Mouse (Mus musculus): ENCODE data around the gene Pofut1. TPM values are rescaled to one million over a fixed set of nuclear protein-coding genes. Genes with fewer than 3 reads are reported as not detected.
"Not testable (repeated sequence)": the region's sequence is repeated elsewhere in the genome, so short reads cannot be mapped to it uniquely, and the experiment has no call there.

Pofut1 gene
- total RNA-seq, 2 experiments from 2014 or later, result 7.3 to 9.5 TPM

DNA sequence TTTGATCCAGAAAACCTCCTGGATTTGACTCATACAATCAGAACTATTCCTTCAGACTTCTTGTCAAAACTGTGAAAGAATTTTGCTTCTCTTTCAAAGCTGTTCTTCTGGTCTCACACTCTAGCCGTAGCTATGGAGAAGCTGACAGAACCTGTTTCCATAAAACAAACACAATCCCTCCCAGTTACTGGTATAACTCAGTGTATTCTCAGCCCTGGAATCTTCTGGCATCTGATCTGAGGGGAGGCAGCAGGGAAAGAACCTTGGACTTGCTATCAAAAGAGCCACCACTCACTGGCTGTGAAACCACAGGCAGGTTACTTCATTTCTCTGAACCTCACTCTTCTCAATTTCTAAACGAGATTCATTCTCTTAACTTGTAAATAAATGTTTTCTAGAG lies 2.9 kb upstream of the Pofut1 start:
- no peak for DNase-seq (ENCODE audit: low spot score)

DNA sequence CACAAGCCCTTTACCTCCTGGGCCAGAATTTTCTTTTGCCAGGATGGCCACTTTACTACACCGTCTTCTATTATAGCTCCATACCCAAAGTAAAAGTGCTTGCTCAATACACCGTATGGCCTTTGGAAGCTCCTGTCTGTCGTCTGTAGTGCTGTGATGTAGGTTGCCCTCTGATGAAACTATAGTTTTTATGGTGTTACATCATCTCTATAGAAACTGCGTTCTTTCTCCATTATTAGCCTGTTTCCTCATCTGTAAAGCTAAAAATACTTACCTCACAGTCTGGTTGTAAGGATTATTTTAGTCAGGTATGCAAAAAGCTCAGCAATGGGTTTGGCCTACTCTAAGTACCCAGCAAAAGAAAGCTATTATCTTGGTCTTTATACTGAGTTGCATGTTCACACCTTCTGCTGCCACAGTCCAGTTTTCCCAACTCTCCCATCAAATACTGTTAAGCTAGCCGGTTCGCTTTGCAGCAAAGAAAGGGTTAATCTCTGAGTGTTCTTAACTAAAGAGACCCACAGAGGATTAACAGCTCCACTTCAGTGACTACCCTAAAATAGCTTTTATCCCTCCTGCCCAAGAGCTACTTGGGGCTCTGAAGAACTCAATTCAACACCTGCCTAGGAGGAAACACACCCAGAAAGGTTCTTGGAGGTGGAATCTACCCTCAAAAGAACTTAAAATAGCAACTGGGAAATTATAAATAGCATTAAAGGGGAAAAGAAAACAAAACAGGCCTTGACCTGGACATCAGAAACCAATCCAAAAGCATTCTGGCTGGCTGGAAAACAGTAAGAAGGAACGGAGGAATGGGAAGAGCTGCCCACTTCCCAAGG lies 2.1 kb upstream of the Pofut1 start:
- no peak for DNase-seq (ENCODE audit: low spot score)

GRCm38 (mm10) chr2:153239860-153240480 lies 1.4 kb upstream of the Pofut1 start:
- DNase-seq (ENCODE audit: low spot score), result no peak

DNA sequence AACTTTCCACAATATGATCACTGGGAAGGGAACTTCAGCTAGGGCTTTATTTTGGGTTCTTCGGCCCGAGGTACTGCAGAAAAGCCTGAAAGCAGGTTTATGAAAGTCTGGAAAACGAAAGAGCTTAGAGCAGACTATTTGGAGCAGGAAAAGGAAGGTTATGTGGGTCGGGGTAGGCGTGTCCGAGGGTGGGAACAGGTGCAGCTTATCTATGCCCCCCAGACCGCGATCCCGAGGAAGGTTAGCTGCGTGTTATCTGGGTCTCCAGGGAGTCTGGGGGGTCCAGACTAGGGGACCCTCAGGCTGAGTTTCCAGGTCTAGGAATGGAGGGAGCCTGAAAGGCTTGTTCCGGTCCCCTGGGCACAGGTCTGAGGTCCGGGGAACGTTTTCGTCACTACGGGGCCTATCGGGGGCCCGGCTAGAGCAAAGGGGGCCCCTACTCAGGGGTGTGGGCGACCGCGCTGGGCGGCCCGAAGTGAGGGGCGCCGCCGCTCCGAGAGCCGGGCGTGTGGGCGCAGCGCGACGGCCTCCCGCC lies 565 bp upstream of the Pofut1 start:
- no peak for DNase-seq (ENCODE audit: low spot score)

DNA sequence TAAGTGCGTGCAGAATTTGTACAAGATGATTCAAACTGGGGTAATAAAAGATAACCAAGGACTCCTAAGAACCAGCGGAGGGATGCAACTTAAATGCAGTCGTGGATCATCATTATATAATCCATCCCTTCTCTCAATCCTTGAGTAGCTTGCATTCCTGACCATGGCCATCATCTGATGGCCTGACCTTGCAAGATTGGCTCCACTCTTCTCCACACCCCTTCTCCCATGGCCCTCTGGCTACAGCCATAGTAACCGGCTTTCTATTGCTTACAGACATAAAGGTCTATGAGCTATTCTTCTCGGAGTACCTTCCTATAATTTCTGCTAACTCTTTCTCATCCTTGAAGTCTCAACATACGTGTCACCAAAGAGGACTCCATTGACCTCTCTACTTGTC lies 823 bp downstream of the Pofut1 start:
- DNase-seq (ENCODE audit: low spot score), result no peak

DNA sequence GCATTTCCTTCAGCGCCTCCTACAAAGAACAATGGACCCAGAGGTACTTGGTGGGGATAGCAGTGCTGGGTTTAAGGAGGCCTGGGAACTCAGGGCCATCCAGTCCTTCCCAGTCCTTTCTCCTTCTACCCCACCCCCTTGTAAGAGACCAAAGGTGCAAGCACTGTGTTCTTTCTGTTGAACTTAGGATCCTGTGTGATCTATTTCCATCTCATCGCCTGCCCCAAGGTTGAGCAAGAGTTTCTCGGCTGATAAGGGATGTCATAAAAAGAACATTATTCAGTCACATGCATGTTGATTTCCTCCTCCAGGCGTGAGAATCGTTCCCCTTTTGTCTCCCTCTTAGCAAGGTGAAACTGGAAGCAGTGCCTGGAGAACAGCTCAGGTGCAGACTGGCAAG lies 8.4 kb downstream of the Pofut1 start:
- no peak for DNase-seq (ENCODE audit: low spot score)

- no peak for DNase-seq (ENCODE audit: low spot score)
Observed at GRCm38 (mm10) chr2:153256604-153257003, 15.3 kb downstream of the Pofut1 start.

DNA sequence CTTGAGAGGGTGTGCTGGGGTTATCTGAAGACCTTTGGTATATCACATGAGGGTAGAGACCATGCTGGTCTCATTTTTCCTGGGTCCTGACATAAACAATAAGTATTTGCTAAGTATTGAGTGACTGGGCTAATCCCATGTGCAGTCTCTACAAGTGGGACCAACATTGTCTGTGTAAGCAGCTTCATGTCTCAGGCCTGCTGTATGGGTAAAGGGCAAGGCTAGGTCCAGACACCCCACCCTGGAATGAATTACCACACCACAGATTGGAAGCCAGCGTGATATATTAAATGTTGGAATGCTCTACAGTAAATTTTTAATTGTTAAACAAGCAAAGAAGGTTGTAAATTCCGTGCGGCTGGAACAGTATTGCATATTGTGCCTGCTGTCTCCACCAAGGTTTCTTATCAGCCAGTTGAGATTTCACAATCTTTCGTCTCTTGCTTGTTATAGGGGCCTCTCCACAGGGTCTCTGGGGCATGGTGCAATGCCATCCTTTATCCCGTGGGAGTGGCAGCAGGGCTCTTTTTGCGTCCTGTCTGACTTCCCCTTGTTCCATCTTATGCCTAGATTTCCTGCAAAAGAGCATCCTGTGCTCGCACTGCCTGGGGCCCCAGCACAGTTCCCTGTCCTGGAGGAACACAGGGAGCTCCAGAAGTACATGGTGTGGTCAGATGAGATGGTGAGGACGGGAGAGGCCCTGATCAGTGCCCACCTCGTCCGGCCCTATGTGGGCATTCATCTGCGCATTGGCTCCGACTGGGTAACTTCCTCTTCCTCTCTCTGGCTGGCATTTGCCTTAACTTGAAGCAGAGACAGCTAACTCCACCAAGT lies 17.9 kb downstream of the Pofut1 start:
- DNase-seq (ENCODE audit: low spot score), result no peak

GRCm38 (mm10) chr2:153259864-153260674 lies 18.7 kb downstream of the Pofut1 start:
- DNase-seq (ENCODE audit: low spot score), result no peak

DNA sequence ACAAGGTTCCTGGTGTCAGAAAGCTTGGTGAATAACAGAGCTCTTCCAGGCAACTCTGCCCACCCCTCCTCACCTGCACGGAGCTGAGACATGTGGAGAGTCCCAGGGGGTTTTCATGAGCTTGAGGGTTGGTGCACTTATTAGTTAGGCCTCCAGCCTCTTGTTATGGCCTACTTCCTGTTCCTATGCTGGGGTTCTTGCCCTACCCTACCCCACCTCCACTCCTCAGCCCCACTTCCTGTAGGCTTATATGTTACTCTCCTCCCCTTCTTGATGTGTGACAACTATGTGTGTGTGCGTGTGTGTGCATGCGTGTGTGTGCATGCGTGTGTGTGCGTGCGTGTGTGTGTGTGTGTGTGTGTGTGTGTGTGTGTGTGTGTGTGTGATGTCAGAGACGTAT lies 21.7 kb downstream of the Pofut1 start:
- DNase-seq (ENCODE audit: low spot score), result no peak

- DNase-seq (ENCODE audit: low spot score), result no peak
Observed at GRCm38 (mm10) chr2:153267331-153267730, 26.0 kb downstream of the Pofut1 start.

DNA sequence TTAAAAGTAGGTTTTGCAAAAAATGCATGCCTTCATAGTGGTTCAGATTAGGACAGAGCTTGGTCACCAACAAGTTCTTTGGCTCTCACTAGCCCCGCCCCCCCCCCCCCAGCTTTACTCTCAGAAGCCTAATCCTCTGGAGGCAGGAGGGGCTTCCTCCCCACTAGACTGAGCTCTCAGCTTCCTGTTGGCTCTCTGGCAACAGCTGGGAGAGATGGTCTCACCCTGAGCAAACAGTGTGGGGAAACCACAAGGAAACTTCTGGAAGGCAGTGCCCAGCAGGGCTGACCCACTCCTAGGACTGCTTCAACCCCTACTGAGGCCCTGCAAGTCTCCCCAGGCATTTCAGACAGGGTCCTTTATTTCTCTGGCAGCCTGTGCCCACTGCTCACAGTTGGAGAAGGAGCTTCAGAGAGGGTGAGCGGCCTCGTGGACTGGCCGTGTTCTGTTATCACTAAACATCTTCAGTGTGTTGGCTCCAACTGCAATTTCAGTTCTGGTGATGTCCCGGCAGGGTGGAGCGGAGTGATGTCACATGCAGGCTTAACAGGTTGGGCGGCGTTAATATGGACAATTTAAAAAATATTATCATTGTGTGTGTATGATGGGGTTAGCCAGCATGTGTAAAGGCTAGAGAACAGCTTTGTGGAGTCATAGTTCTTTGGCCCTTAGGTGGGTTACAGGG lies 29.0 kb downstream of the Pofut1 start:
- not testable (repeated sequence) for DNase-seq (ENCODE audit: low spot score)

DNA sequence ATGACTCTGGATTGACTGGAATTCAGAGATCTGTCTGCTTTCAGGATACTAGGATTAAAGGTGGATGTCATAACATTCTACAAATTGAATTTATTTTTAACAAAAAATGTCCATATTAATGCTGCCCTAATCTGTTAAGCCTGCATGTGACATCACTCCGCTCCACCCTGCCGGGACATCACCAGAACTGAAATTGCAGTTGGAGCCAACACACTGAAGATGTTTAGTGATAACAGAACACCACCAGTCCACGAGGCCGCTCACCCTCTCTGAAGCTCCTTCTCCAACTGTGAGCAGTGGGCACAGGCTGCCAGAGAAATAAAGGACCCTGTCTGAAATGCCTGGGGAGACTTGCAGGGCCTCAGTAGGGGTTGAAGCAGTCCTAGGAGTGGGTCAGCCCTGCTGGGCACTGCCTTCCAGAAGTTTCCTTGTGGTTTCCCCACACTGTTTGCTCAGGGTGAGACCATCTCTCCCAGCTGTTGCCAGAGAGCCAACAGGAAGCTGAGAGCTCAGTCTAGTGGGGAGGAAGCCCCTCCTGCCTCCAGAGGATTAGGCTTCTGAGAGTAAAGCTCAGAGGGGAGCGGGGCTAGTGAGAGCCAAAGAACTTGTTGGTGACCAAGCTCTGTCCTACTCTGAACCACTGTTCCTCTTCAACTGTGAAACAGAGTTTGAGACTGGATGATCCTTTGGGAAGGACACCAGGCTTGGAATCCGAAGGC lies 33.0 kb downstream of the Pofut1 start:
- DNase-seq (ENCODE audit: low spot score), result not testable (repeated sequence)

- no peak for DNase-seq (ENCODE audit: low spot score)
Observed at GRCm38 (mm10) chr2:153274919-153275247, 33.5 kb downstream of the Pofut1 start.

DNA sequence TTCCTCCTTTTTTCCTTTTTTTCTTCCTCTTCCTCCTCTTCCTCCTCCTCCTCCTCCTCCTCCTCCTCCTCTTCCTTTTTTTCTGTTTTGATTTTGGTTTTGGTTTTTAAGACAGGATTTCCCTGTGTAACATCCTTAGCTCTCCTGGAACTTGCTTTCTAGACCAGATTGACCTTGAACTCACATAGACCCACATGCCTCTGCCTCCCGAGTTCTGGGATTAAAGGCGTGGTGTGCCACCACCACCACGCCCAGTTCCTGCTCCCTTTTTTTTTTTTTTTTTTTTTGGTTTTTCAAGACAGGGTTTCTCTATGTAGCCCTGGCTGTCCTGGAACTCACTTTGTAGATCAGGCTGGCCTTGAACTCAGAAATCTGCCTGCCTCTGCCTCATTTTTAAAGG lies 34.2 kb downstream of the Pofut1 start:
- not testable (repeated sequence) for DNase-seq (ENCODE audit: low spot score)

DNA sequence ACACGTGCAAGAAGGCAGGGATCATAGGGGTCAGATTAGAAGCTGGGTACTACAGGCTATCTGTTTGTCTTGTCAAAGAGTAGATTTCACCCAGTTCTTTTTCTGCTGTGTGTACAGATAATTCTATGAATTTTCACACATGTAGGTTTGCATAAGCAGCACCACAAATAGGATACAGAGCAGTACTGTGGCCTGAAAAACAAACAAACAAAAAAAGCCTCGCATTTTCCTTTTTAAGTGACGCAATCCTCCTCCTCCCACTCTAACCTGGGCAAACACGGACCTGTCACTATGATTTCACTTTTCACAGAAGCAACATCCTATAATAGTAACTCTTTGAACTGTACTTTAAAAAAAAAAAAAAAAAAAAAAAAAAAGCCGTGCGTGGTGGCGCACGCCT lies 35.1 kb downstream of the Pofut1 start:
- no peak for DNase-seq (ENCODE audit: low spot score)

- not testable (repeated sequence) for DNase-seq (ENCODE audit: low spot score)
Observed at GRCm38 (mm10) chr2:153276846-153277245, 35.5 kb downstream of the Pofut1 start.

GRCm38 (mm10) chr2:153278357-153278756 lies 37.0 kb downstream of the Pofut1 start:
- no peak for DNase-seq (ENCODE audit: low spot score)

DNA sequence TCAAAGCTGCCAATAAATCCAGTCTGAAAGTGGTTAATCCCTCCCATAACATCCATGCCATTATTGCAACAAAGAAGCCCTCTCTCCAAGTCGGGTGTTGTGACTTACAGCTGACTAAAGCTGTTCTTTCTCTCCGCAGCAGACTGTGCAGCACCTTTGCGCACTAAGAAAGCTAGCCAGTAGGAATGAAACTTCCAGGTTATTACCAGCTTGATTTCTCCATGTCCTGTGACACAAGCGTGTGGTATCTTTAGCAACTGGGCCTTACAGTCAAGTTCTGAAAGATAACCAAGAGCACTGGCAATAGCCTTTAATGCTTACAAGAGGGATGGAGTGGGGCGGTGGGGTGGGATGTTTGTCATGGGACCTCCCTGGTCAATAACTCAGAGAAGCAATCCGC lies 42.6 kb downstream of the Pofut1 start:
- no peak for DNase-seq (ENCODE audit: low spot score)

DNA sequence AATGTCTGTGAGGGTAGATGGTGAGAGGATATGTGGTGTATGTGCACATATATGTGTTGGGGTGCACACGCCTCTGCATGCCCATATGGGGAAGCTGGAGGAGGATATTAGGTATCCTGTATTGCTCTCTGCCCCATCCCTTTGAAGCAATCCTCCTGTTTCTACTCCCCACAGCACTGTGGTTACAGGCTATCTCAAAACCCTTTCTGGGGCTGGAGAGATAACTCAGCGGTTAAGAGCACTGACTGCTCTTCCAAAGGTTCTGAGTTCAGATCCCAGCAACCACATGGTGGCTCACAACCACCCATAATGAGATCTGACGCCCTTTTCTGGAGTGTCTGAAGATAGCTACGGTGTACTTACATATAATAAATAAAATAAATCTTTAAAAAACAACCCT lies 45.2 kb downstream of the Pofut1 start:
- DNase-seq (ENCODE audit: low spot score), result no peak
